Mouse (Mus musculus) midbrain, embryonic 15.5 days (tissue): Measurements from ENCODE around the gene Agbl4. TPM values are rescaled to one million over a fixed set of nuclear protein-coding genes. Genes with fewer than 3 reads are reported as not detected.

Source experiments
- ATAC-seq: fragments of 200-750 bp; cut with Nextera tagmentation; replicated peaks from 2 replicates; pipeline ENCODE4 v1.8.0; 2017; ENCODE audit warnings: moderate TSS enrichment
- H3K27ac ChIP-seq: fragments of 300-500 bp; sonication (generic); 2 replicates; pipeline ENCODE4 v1.5.1; 2015; ENCODE audit warnings: mild to moderate bottlenecking, inconsistent platforms
- H3K27me3 ChIP-seq: fragments of 300-500 bp; sonication (generic); replicated peaks from 2 replicates; pipeline ENCODE4 v1.6.1; 2015; ENCODE audit warnings: inconsistent platforms
- H3K36me3 ChIP-seq: fragments of 300-500 bp; sonication (generic); replicated peaks from 2 replicates; pipeline ENCODE4 v1.6.1; 2015; ENCODE audit warnings: inconsistent platforms
- H3K4me1 ChIP-seq: fragments of 300-500 bp; sonication (generic); 2 replicates; pipeline ENCODE4 v1.6.1; 2015; ENCODE audit warnings: inconsistent platforms
- H3K4me2 ChIP-seq: fragments of 300-500 bp; sonication (generic); 2 replicates; pipeline ENCODE4 v1.6.1; 2015; ENCODE audit warnings: inconsistent platforms, mild to moderate bottlenecking, moderate library complexity
- H3K4me3 ChIP-seq: fragments of 300-500 bp; sonication (generic); 2 replicates; pipeline ENCODE4 v1.5.1; 2015; ENCODE audit warnings: mild to moderate bottlenecking, inconsistent platforms
- H3K9ac ChIP-seq: fragments of 300-500 bp; sonication (generic); 2 replicates; pipeline ENCODE4 v1.6.1; 2015; ENCODE audit warnings: mild to moderate bottlenecking, inconsistent platforms
- H3K9me3 ChIP-seq: fragments of 300-500 bp; sonication (generic); 2 replicates; pipeline ENCODE4 v1.6.1; 2016; ENCODE audit warnings: inconsistent platforms
- WGBS: fragments of 180-500 bp; shearing (Covaris S2); methylation state at CpG from one replicate; pipeline ENCODE4 v1.1.7; 2015; ENCODE audit warnings: mixed read lengths; 5-methylcytosine and 5-hydroxymethylcytosine counted together
- polyA plus RNA-seq: library from polyadenylated mRNA; unstranded; fragments of >200 nt; fragmentation: Nextera tagmentation; extraction: Ambion mirVana; gene quantifications from 2 replicates; pipeline ENCODE4 v1.2.1, GENCODE M21; 2015

Gene Agbl4
- polyA plus RNA-seq, 1 experiment from 2014 or later: 2.7 TPM

DNA sequence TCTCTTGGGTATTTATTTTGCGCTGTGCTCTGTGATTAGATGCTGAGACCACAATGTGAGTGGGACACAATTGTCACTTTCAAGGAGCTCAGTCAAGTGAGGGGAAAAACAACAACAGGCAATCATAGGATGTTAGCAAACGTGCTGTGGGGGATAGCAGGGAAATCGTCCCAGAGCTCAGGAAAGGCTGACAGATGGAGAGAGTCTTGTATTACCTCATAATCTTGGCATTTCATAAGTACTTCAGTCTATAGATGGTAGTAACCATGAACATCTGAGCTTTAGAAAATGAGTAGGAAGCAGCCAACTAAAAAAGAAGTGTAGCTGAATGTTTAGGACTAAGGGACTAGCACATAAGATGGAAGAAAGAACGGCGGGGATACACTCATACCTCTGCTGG lies 910.2 kb downstream of the Agbl4 start:
- no peak overlapping the region for H3K9ac ChIP-seq
- no peak overlapping the region for H3K4me3 ChIP-seq
- ATAC-seq: no peak
- WGBS: 55% methylated on average over 5 of the region's 5 CpGs
- H3K36me3 ChIP-seq: no peaks in the 10 kb centered on the region
- H3K27me3 ChIP-seq: no peaks in the 10 kb centered on the region
- no peak overlapping the region for H3K4me2 ChIP-seq
- H3K4me1 ChIP-seq: 0 out of 2 replicates have a peak, but pooled peaks cover 2% of the 10 kb centered on the region
- no peaks in the 10 kb centered on the region for H3K9me3 ChIP-seq
- no peak overlapping the region for H3K27ac ChIP-seq

DNA sequence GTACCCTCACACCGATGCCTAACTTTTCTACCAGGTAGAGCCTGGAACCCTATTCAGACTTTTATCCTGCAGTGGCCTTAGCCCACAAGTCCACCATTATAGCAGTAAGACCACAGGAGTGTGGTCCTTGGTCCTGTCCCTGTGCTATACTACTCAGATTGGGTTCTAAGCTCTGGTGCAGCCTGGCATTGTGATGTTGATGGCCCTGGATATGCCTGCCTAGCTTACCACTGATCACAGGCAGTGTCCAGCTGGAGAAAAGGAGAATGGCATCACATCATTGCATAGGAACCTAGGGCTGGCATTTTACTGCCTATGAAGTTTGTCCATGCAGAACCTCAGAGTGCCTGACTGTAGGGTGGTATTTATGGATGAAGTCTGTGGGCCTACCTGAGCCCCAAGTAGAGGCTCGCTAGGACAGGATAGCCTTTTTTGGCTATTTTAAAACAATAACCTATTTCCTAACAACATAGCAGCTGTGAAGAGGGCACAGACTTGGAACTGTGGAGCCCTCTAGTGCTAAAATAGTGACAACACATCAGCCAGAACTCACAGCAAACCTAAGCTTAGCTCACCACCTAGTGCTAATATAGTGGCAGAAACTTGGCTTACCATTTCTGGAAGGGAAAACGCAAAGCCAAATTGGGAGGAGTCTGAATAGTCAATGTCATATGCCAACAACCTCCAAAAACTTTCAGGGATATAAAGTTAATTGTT lies 911.3 kb downstream of the Agbl4 start:
- Histone ChIP-seq H3K27me3 (no peaks in the 10 kb centered on the region), H3K4me1 (0 out of 2 replicates have a peak, but pooled peaks cover 2% of the 10 kb centered on the region), H3K9ac (no peak overlapping the region), H3K4me3 (no peak overlapping the region), H3K4me2 (no peak overlapping the region), H3K9me3 (no peaks in the 10 kb centered on the region), H3K27ac (no peak overlapping the region), H3K36me3 (no peaks in the 10 kb centered on the region)
- WGBS: 74% methylated on average over 3 of the region's 3 CpGs
- ATAC-seq: no peak

DNA sequence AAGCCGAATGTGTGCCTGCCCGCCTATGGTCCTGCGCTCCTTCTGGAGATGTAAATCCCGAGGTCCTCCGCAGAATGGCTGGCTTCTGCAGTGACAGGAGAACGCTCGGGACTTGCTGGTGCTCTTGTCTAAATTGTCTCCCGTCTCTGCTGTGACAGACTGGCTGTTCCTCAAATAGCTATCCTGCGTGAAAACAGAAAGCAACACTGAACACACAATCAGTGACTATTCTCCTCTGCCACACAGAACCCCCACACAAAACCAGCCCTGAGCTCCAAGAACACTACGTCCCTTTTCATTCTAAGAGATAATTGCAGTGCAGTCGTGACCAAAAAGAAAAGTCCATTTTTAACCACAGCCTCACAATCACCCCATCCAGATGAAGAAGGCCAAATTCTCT lies 929.6 kb downstream of the Agbl4 start:
- H3K27me3 ChIP-seq: no peaks in the 10 kb centered on the region
- H3K9me3 ChIP-seq: no peaks in the 10 kb centered on the region
- no peaks in the 10 kb centered on the region for H3K36me3 ChIP-seq
- ATAC-seq: no peak
- H3K4me2 ChIP-seq: no peak overlapping the region
- no peaks in the 10 kb centered on the region for H3K4me1 ChIP-seq
- WGBS: 76% methylated on average over 11 of the region's 11 CpGs
- H3K9ac ChIP-seq: no peak overlapping the region
- H3K4me3 ChIP-seq: no peak overlapping the region
- no peak overlapping the region for H3K27ac ChIP-seq

DNA sequence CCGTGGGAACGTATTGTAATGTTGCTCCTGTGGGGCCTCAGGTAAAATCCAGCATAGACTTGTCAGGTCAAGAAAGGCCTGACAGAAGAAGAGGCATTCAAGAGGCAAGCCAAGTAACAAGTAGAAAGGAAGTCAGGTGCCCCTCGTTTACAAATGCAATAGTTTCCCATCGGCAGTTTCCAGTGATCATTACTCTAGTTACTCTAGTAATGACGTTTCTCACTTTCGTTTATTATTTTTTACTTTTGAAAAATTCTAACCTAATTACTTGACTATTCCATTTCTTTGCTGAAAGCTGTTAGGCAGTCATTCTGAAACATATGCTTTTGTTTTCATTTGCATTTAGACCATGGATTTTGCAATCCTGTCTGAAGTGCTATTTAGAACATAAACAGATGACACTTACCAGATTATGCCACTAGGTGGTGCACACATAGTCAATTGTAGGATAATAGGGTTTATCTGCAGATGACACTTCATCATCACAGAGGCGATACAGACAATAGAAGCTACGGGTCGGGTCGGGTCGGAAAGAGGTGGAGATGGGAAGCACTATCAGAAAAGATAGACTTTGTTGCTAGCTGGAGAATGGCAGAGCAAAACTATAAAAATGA lies 930.4 kb downstream of the Agbl4 start:
- no peaks in the 10 kb centered on the region for H3K9me3 ChIP-seq
- no peaks in the 10 kb centered on the region for H3K4me1 ChIP-seq
- peak; percentile 75 for ATAC-seq
- H3K27me3 ChIP-seq: no peaks in the 10 kb centered on the region
- H3K4me2 ChIP-seq: peak overlapping the region; percentile 23
- no peak overlapping the region for H3K4me3 ChIP-seq
- no peak overlapping the region for H3K9ac ChIP-seq
- H3K36me3 ChIP-seq: no peaks in the 10 kb centered on the region
- H3K27ac ChIP-seq: no peak overlapping the region
- WGBS: 64% methylated on average over 11 of the region's 11 CpGs

DNA sequence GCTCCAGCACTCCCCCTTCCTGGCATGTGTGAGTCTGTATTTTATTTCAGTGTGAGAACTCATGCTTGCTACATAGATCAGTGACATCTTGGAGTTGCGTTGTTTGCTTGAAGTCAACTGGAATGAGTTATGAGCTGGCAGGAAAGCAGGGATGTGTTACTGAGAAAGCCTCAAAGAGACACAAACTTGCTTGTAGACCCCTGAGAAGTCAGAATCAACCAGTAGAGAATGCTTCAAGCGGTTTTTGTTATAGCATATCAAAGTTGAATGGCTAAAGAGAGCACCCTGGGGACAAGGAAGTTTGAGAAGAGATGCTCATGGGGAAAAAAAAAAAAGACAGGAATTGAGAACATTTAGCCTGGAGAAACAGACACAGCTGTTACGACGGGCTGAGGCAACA lies 932.0 kb downstream of the Agbl4 start:
- Histone ChIP-seq H3K27ac (no peak overlapping the region), H3K9ac (no peak overlapping the region), H3K27me3 (no peaks in the 10 kb centered on the region), H3K4me1 (no peaks in the 10 kb centered on the region), H3K36me3 (no peaks in the 10 kb centered on the region), H3K4me3 (no peak overlapping the region), H3K9me3 (no peaks in the 10 kb centered on the region), H3K4me2 (no peak overlapping the region)
- 68% methylated on average over 4 of the region's 4 CpGs for WGBS
- ATAC-seq: no peak

DNA sequence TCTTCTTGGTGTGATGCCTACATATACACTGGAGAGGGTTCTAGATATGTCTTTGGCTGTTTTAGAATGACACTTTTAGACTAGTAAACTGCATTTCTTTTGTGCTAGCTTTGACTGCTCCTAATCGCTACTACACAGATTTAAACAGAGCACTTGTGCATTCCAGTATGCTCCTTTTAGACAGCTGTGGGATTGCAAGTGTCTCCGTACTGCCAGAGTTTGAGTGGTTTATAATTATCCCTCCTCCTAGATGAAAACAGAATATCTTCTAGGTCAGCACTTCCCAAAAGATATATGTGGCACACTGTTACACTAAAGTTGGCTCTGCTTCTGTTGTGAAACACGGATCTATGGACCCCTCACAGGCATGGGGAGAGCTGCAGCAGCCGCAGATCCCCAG lies 935.4 kb downstream of the Agbl4 start:
- Histone ChIP-seq H3K9me3 (no peaks in the 10 kb centered on the region), H3K36me3 (no peaks in the 10 kb centered on the region), H3K4me1 (no peaks in the 10 kb centered on the region), H3K9ac (no peak overlapping the region), H3K27ac (no peak overlapping the region), H3K4me3 (no peak overlapping the region), H3K4me2 (no peak overlapping the region), H3K27me3 (no peaks in the 10 kb centered on the region)
- ATAC-seq: no peak
- WGBS: 85% methylated on average over 4 of the region's 4 CpGs

DNA sequence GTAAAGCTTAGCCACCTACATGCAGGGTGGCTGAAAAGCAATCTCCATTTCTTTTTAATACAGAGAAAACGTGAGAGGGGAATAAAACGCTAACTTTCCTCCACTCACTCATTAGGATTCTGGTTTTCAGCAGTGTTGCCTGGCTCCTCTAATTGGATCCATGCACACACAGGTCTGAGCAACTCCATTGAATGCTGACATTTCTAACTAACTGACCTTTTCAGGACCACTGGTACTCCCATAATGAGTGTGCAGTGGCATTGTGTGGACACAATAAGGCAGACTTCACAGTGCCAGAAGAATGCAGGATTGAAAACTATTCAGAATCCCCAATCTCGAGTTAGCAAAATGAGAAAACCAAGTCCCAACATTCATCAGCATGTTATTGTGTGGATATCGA lies 952.5 kb downstream of the Agbl4 start:
- H3K9ac ChIP-seq: no peak overlapping the region
- H3K36me3 ChIP-seq: no peaks in the 10 kb centered on the region
- ATAC-seq: peak; percentile 63
- WGBS: 23% methylated on average over 4 of the region's 4 CpGs
- H3K27ac ChIP-seq: no peak overlapping the region
- no peak overlapping the region for H3K4me2 ChIP-seq
- 0 out of 2 replicates have a peak, but pooled peaks cover 3% of the 10 kb centered on the region for H3K4me1 ChIP-seq
- no peak overlapping the region for H3K4me3 ChIP-seq
- H3K27me3 ChIP-seq: no peaks in the 10 kb centered on the region
- H3K9me3 ChIP-seq: no peaks in the 10 kb centered on the region

DNA sequence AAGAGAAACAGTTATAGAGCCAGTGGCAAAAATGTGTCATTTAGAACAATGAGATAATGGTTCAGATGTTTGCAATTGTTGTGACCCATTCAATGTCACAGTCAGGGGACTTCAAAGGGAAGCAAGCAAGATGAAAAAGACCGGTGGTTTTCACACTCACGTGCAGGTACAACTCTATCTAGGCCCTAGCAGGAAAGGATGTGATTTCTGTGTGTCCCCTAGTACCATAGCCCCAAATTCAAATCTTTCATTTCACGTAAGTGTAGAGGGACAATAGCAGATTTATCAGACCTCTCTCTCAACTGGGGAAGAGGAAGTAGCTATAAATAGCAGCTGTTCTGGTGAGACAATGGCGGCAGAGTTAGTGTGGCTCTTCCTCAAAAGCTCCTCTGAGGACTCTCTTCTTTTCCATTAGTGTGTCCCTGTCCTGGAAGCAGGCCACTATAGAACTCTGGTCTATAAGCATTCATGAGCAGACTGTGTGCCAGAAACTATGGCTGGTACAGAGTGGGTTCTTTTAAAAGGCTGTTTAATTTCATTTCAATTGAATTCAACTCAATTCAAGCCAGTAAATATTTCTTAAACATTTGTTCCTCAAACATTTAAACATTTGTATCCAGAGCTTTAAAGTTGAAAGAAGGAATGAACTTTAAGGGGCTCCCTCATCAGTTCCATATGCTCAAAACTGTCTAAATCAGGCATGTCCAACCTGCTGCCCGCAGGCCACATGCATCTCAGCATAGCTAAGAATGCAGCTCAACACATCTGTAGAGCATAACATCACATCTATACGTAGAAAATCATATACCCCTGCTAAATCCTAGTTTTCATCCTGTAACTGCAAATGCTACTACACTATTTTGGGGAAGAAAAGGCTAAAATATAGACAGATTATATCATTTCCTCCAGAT lies 953.4 kb downstream of the Agbl4 start:
- ATAC-seq: no peak
- no peak overlapping the region for H3K27ac ChIP-seq
- H3K9ac ChIP-seq: no peak overlapping the region
- 0 out of 2 replicates have a peak, but pooled peaks cover 3% of the 10 kb centered on the region for H3K4me1 ChIP-seq
- no peak overlapping the region for H3K4me3 ChIP-seq
- H3K9me3 ChIP-seq: no peaks in the 10 kb centered on the region
- H3K36me3 ChIP-seq: no peaks in the 10 kb centered on the region
- no peaks in the 10 kb centered on the region for H3K27me3 ChIP-seq
- 54% methylated on average over 6 of the region's 6 CpGs for WGBS
- H3K4me2 ChIP-seq: no peak overlapping the region

DNA sequence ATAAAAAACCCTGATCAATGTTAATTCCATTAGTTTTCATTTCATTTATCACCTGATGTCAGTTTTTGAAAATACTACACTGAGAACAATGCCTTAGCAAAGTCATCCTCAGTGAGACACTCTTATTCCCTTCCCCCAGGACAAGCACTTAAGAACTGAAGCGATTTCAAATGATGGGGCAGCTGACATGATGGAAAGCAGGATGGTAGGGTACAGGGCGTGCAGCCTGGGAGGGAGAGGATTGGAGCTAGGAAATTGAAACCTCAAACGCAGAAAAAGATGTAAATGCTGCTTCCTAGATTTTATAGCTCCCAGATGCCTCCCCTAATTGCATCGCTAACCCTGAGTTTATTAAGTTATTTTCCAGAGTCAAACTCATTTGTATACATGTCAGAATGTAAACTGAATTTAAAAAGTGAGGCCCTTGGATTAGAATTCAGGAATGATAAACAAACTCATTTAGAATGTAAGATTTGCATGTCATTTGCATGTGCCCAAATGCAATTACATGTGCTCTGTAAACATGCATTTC lies 959.2 kb downstream of the Agbl4 start:
- Histone ChIP-seq H3K4me3 (no peak overlapping the region), H3K36me3 (no peaks in the 10 kb centered on the region), H3K9me3 (no peaks in the 10 kb centered on the region), H3K27me3 (no peaks in the 10 kb centered on the region), H3K4me1 (no peaks in the 10 kb centered on the region), H3K27ac (no peak overlapping the region), H3K9ac (no peak overlapping the region), H3K4me2 (no peak overlapping the region)
- ATAC-seq: no peak
- 62% methylated on average over 4 of the region's 4 CpGs for WGBS

DNA sequence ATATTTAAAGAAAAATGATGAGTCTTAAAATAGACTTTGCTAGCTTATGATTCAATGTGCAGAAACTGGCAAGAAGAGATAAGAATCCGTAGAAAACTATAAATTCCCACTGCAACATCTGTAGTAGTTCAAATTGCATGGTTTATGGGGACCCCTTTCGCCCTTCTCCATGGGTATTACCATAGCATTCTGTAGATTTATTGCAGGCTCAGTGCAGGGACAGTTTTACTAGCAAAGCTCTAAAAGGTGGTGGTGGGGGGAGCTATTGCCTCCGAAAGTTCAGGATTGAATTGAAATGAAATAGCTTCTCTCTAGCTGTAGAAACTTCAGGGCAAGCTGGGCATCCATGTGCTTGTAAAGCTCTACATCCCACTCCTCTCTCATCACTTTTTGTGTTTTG lies 959.7 kb downstream of the Agbl4 start:
- H3K27ac ChIP-seq: no peak overlapping the region
- H3K4me3 ChIP-seq: no peak overlapping the region
- H3K27me3 ChIP-seq: no peaks in the 10 kb centered on the region
- no peaks in the 10 kb centered on the region for H3K36me3 ChIP-seq
- no peak for ATAC-seq
- no peaks in the 10 kb centered on the region for H3K9me3 ChIP-seq
- WGBS: 77% methylated on average over 3 of the region's 3 CpGs
- H3K4me1 ChIP-seq: no peaks in the 10 kb centered on the region
- no peak overlapping the region for H3K4me2 ChIP-seq
- no peak overlapping the region for H3K9ac ChIP-seq

DNA sequence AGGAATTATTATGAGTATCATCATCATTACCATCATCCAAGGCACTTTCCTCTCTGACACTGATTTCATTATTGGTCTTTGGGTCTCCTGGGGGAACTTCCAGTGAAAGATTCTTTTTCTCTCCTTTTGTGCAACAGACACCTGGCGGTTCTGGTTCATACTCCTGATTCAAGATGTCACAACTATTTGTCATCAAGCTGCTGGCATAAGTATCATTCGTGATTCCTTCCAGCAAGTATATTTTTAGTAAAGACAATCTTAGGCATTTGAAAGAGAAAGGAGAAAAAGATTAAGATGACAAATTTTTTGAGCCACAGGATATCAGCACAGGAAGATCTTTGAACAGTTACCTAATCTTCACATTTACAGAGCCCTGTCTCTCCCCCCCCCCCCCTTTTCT lies 966.7 kb downstream of the Agbl4 start:
- Histone ChIP-seq H3K4me3 (no peak overlapping the region), H3K4me2 (no peak overlapping the region), H3K27ac (no peak overlapping the region), H3K4me1 (no peaks in the 10 kb centered on the region), H3K27me3 (no peaks in the 10 kb centered on the region), H3K36me3 (no peaks in the 10 kb centered on the region), H3K9ac (no peak overlapping the region), H3K9me3 (no peaks in the 10 kb centered on the region)
- WGBS: 83% methylated on average over 2 of the region's 2 CpGs
- no peak for ATAC-seq

DNA sequence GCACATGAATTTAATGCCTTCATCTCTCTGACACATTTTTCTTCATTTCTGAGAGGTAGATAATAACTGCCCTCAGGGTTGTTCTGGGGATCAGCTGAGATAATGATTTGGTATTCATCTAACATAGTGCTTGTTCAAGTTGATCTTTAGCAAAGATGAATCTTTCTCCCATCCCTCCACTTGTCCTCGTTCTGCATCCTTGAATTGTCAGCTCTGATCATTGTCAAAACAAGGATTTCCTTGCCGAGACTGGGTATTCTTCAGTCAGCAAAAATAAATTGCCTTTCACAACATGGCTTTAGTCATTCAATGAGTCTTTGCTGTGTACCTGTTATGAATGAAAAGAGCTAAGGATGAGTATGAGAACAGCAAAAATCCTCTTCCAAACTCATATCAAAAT lies 970.3 kb downstream of the Agbl4 start:
- no peak for ATAC-seq
- Histone ChIP-seq H3K27me3 (no peaks in the 10 kb centered on the region), H3K4me1 (no peaks in the 10 kb centered on the region), H3K9me3 (no peaks in the 10 kb centered on the region), H3K4me3 (no peak overlapping the region), H3K4me2 (no peak overlapping the region), H3K36me3 (no peaks in the 10 kb centered on the region), H3K9ac (no peak overlapping the region), H3K27ac (no peak overlapping the region)
- 61% methylated on average over 2 of the region's 2 CpGs for WGBS
